Mouse (Mus musculus): ENCODE data around the gene Dennd5a. TPM values are rescaled to one million over a fixed set of nuclear protein-coding genes. Genes with fewer than 3 reads are reported as not detected.

The Dennd5a gene
- total RNA-seq, 2 experiments from 2014 or later: 211 to 212 TPM

DNA sequence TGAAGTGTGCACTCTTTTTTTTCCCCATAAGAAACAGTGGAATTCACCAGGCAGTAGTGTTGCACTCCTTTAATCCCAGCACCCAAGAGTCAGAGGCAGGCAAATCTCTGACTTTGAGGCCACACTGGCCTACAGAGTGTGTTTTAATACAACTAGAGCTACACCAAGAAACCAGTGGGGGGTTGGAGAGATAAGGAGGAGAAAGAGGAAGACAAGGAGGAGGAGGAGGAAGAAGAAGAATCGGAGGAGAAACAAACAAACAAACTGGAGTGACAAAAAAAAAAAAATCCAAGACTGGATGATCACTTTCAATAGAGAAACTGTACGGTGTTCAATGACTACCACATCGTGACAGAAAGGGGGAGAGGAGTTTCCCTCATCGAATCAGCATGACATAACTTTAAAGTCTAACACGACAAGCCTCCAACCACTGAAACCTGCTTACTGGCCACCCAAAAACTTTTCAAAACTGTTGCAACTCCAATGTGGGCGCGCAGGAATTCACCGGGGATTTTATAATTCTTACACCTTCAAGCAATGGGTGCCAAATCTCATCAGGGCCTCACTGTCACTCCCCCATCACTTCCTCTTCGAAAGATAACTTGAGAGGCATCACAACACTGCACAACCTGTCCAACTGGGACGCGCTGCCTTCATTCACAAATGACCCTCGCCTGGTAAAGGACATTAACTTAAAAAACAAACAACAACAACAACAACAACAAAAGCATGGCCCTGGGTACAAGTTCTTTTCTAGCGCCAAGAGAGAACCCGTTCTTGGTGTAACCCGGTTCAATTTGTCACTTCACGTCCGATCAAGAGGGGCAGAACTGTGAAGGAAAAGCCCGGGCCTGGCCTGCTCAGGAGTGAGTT is 1.2 kb downstream of the Dennd5a start:
- Histone ChIP-seq H3K4me3 (peak overlapping the region; percentile 87), H3K27ac (peak overlapping the region; percentile 100)
- TF ChIP-seq CTCF (conservative IDR thresholded peaks at IDR 0.05): no peak
- no peak for DNase-seq (ENCODE audit: low spot score in 2 of 2)

GRCm38 (mm10) chr7:109957996-109958789 is 2.1 kb downstream of the Dennd5a start:
- DNase-seq (ENCODE audit: low spot score in 2 of 2): no peak
- H3K4me3 ChIP-seq: peak overlapping the region; percentile 87
- no peak for TF ChIP-seq CTCF (conservative IDR thresholded peaks at IDR 0.05)
- peak overlapping the region; percentile 100 for H3K27ac ChIP-seq

- no peak for DNase-seq (ENCODE audit: low spot score in 2 of 2)
- no peak for TF ChIP-seq CTCF (conservative IDR thresholded peaks at IDR 0.05)
- Histone ChIP-seq H3K27ac (no peak overlapping the region), H3K4me3 (no peak overlapping the region)
Measured at GRCm38 (mm10) chr7:109954622-109955401, 5.5 kb downstream of the Dennd5a start.

- no peak overlapping the region for H3K4me3 ChIP-seq
- no peak for DNase-seq (ENCODE audit: low spot score in 2 of 2)
- H3K27ac ChIP-seq: no peak overlapping the region
- TF ChIP-seq CTCF (conservative IDR thresholded peaks at IDR 0.05): no peak
Measured at GRCm38 (mm10) chr7:109951297-109951696, 9.0 kb downstream of the Dennd5a start.

- H3K4me3 ChIP-seq: no peak overlapping the region
- no peak for TF ChIP-seq CTCF (conservative IDR thresholded peaks at IDR 0.05)
- no peak for DNase-seq (ENCODE audit: low spot score in 2 of 2)
- peak overlapping the region; percentile 11; the same call in 1 of the 2 replicates for H3K27ac ChIP-seq
Measured at GRCm38 (mm10) chr7:109944421-109945034, 15.7 kb downstream of the Dennd5a start.

GRCm38 (mm10) chr7:109929628-109930027 is 30.6 kb downstream of the Dennd5a start:
- no peak overlapping the region for H3K4me3 ChIP-seq
- peak; percentile 52 for TF ChIP-seq CTCF (conservative IDR thresholded peaks at IDR 0.05)
- no peak for DNase-seq (ENCODE audit: low spot score in 2 of 2)
- no peak overlapping the region for H3K27ac ChIP-seq

- Histone ChIP-seq H3K4me3 (no peak overlapping the region), H3K27ac (peak overlapping the region; percentile 41)
- TF ChIP-seq CTCF (conservative IDR thresholded peaks at IDR 0.05): no peak
- no peak for DNase-seq (ENCODE audit: low spot score in 2 of 2)
Measured at GRCm38 (mm10) chr7:109928365-109928764, 31.9 kb downstream of the Dennd5a start.

DNA sequence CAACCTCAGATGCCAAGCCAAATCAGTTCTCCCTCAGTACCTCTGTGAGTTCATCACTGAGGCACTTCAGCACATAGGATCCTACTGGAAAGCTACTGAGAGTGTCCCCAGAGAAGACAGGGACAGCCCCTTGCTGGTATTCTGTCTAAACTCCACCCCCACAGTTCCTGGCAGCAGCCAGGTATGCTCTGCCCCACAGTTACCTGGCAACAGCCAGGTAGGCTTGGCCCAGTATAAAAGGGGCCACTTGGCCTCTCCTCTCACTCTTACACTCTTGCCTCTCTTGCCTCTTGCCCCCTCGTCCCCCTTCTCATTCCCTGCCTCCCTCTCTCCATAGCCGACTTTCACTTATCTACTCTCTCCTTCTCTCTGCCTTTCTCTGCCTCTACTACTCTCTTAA is 35.3 kb downstream of the Dennd5a start:
- TF ChIP-seq CTCF (conservative IDR thresholded peaks at IDR 0.05): no peak
- H3K27ac ChIP-seq: peak overlapping the region; percentile 72

GRCm38 (mm10) chr7:109922889-109923288 is 37.4 kb downstream of the Dennd5a start:
- Histone ChIP-seq H3K27ac (no peak overlapping the region), H3K4me3 (no peak overlapping the region)
- no peak for TF ChIP-seq CTCF (conservative IDR thresholded peaks at IDR 0.05)
- DNase-seq (ENCODE audit: low spot score in 2 of 2): no peak

More for the DNA sequence above, 35.3 kb downstream of the Dennd5a start:
- no peak overlapping the region for H3K4me3 ChIP-seq
- DNase-seq (ENCODE audit: low spot score in 2 of 2): no peak

DNA sequence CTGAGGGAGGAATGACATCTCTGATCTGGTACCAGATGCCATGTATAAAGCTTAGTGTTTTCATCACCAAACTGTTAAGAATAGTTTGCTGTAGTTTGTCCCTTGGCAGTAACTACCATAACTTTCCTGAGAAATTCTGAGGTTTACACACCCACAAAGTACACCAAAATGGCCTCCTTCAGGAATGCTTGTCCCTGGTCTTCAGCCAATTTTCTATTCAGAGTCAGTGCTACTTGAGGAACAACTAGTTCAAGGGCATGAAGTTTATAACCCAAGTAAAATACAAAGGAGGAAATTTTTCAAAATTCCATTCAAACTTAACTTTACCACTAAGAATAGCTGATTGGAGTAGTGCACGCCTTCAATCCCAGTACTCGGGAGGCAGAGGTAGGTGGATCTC is 54.1 kb downstream of the Dennd5a start:
- H3K27ac ChIP-seq: no peak overlapping the region
- TF ChIP-seq CTCF (conservative IDR thresholded peaks at IDR 0.05): no peak

GRCm38 (mm10) chr7:109900921-109901320 is 59.3 kb downstream of the Dennd5a start:
- H3K27ac ChIP-seq: no peak overlapping the region
- no peak overlapping the region for H3K4me3 ChIP-seq
- TF ChIP-seq CTCF (conservative IDR thresholded peaks at IDR 0.05): no peak
- no peak for DNase-seq (ENCODE audit: low spot score in 2 of 2)

More for the DNA sequence above, 54.1 kb downstream of the Dennd5a start:
- no peak overlapping the region for H3K4me3 ChIP-seq
- DNase-seq (ENCODE audit: low spot score in 2 of 2): no peak

- no peak overlapping the region for H3K27ac ChIP-seq
- TF ChIP-seq CTCF (conservative IDR thresholded peaks at IDR 0.05): no peak
- H3K4me3 ChIP-seq: no peak overlapping the region
- DNase-seq (ENCODE audit: low spot score in 2 of 2): no peak
Measured at GRCm38 (mm10) chr7:109898911-109899310, 61.4 kb downstream of the Dennd5a start.
